In the genomic region with DNA sequence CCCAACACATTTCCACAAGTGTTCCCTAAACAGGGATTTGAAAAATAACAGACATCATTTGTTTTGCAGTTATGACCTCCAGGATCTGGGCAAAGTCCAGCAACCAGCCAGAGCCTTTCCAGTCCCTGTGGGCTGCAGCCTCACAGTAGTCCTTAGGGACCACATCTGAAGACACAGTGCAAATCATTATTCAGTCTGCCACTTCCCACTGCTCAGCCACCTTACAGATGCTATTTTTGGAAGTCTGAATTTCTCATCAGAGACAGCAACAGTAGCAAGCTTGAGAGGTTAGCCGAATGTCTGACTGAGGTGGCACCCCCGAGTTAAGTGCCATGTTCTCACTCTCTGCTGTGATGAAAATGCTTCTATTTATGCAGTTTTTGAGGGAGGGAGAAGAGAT, we compare ENCODE assay signal across 25 mouse cellular contexts. TPM values are rescaled to one million over a fixed set of nuclear protein-coding genes. Genes with fewer than 3 reads are reported as not detected.
DNase-seq lines count a peak whose midpoint lies in the region; ATAC-seq and TF ChIP-seq lines count a peak whose summit lies in the region.
"Had no signal": no experiment of that assay in that cellular context is flagged by ENCODE, and none has a peak within 500 bp of the region (broad histone marks: within the 10 kb centered on the region; RNA-seq: fewer than 3 reads in every experiment).

No protein-coding gene starts in this region.

- no peak for TF ChIP-seq CTCF in lung, adult 2 months (IDR thresholded peaks at IDR 0.05; ENCODE audit: insufficient read depth, low read length)
- no peak for TF ChIP-seq CTCF in heart, postnatal 0 days (IDR thresholded peaks at IDR 0.05; ENCODE audit: low read depth)
- no peak for TF ChIP-seq CTCF in forebrain, postnatal 0 days (IDR thresholded peaks at IDR 0.05; ENCODE audit: low read depth)

- no peak for TF ChIP-seq EP300 in heart, postnatal 0 days (IDR thresholded peaks at IDR 0.05; ENCODE audit: low read depth)

- TF ChIP-seq POLR2A in lung, adult 2 months (IDR thresholded peaks at IDR 0.05; ENCODE audit: borderline replicate concordance, extremely low read depth, low read depth, low read length) = no peak

- no peak overlapping the region for H3K4me3 ChIP-seq in heart, embryonic 10.5 days
- no peak overlapping the region for H3K4me3 ChIP-seq in heart, embryonic 11.5 days (ENCODE audit: low read depth, low read length)
- H3K4me3 ChIP-seq in lung, adult 2 months (replicated peaks; ENCODE audit: extremely low read depth, low read depth, low read length) = no peak overlapping the region
- H3K4me3 ChIP-seq in heart, postnatal 0 days (ENCODE audit: low read depth, low read length) = no peak overlapping the region
- H3K4me3 ChIP-seq in forebrain, postnatal 0 days (ENCODE audit: low read depth, low read length) = no peak overlapping the region
- H3K4me3 ChIP-seq: embryonic facial prominence, embryonic 12.5 days; erythroblast, embryonic 14.5 days; forebrain, embryonic 13.5 days; kidney, embryonic 15.5 days; limb, embryonic 15.5 days; liver, embryonic 15.5 days; neural tube, embryonic 15.5 days; stomach, embryonic 15.5 days had no signal

- no peaks in the 10 kb centered on the region for H3K9me3 ChIP-seq in heart, embryonic 10.5 days
- no peaks in the 10 kb centered on the region for H3K9me3 ChIP-seq in heart, embryonic 11.5 days (replicated peaks; ENCODE audit: control insufficient read depth, low read length)
- H3K9me3 ChIP-seq in heart, postnatal 0 days (replicated peaks; ENCODE audit: control insufficient read depth, low read length) = no peaks in the 10 kb centered on the region
- H3K9me3 ChIP-seq in forebrain, postnatal 0 days (ENCODE audit: low read length) = no peaks in the 10 kb centered on the region
- H3K9me3 ChIP-seq: embryonic facial prominence, embryonic 12.5 days; forebrain, embryonic 13.5 days; kidney, embryonic 15.5 days; limb, embryonic 15.5 days; liver, embryonic 15.5 days; neural tube, embryonic 15.5 days; stomach, embryonic 15.5 days had no signal

- DNase-seq in frontal cortex, adult 2 months (ENCODE audit: extremely low spot score in 1 of 2, low spot score in 1 of 2) = peak; percentile 14 to 39
- DNase-seq in frontal cortex, postnatal 25 days (ENCODE audit: low spot score in 2 of 2) = no peak
- no peak for DNase-seq in heart, embryonic 10.5 days (ENCODE audit: low spot score)
- DNase-seq in lung, postnatal 10 days = peak; percentile 25
- DNase-seq in lung, adult 2 months = no peak
- DNase-seq in heart, postnatal 0 days (ENCODE audit: low spot score) = peak; percentile 22
- no peak for DNase-seq in forebrain, postnatal 0 days
- DNase-seq: cerebellum, postnatal 10 days; layer of hippocampus, postnatal 36 days; right cerebral cortex, postnatal 25 days; thymus, adult 18-20 months had no signal

- no peak overlapping the region for H3K4me2 ChIP-seq in heart, embryonic 11.5 days
- no peak overlapping the region for H3K4me2 ChIP-seq in heart, postnatal 0 days (ENCODE audit: low read depth, low read length)
- no peak overlapping the region for H3K4me2 ChIP-seq in forebrain, postnatal 0 days (ENCODE audit: low read depth)
- H3K4me2 ChIP-seq: embryonic facial prominence, embryonic 12.5 days; forebrain, embryonic 13.5 days; kidney, embryonic 15.5 days; limb, embryonic 15.5 days; liver, embryonic 15.5 days; neural tube, embryonic 15.5 days; stomach, embryonic 15.5 days had no signal

- H3K9ac ChIP-seq in heart, embryonic 11.5 days (ENCODE audit: low read depth, low read length) = no peak overlapping the region
- no peak overlapping the region for H3K9ac ChIP-seq in heart, postnatal 0 days (replicated peaks; ENCODE audit: low read depth, low read length)
- H3K9ac ChIP-seq in forebrain, postnatal 0 days = no peak overlapping the region
- H3K9ac ChIP-seq: embryonic facial prominence, embryonic 12.5 days; forebrain, embryonic 13.5 days; kidney, embryonic 15.5 days; limb, embryonic 15.5 days; liver, embryonic 15.5 days; neural tube, embryonic 15.5 days; stomach, embryonic 15.5 days had no signal

- H3K27ac ChIP-seq in heart, embryonic 10.5 days = peak overlapping the region; percentile 52
- no peak overlapping the region for H3K27ac ChIP-seq in heart, embryonic 11.5 days (ENCODE audit: low read depth, low read length)
- peak overlapping the region; percentile 30 for H3K27ac ChIP-seq in heart, postnatal 0 days (ENCODE audit: low read depth)
- no peak overlapping the region for H3K27ac ChIP-seq in forebrain, postnatal 0 days (ENCODE audit: low read depth, low read length)
- H3K27ac ChIP-seq: embryonic facial prominence, embryonic 12.5 days; forebrain, embryonic 13.5 days; hindbrain, postnatal 0 days; kidney, embryonic 15.5 days; limb, embryonic 15.5 days; liver, embryonic 15.5 days; neural tube, embryonic 15.5 days; stomach, embryonic 15.5 days had no signal

- peaks cover 8% of the 10 kb centered on the region; the same call in 1 of the 2 replicates for H3K4me1 ChIP-seq in heart, embryonic 10.5 days
- peaks cover 3% of the 10 kb centered on the region; the same call in 1 of the 2 replicates for H3K4me1 ChIP-seq in heart, embryonic 11.5 days (ENCODE audit: control insufficient read depth, insufficient read depth, low read length)
- peaks cover 8% of the 10 kb centered on the region; the same call in 1 of the 2 replicates for H3K4me1 ChIP-seq in lung, adult 2 months (ENCODE audit: control insufficient read depth, insufficient read depth, low read length)
- peaks cover 5% of the 10 kb centered on the region; the same call in 1 of the 2 replicates for H3K4me1 ChIP-seq in heart, postnatal 0 days (ENCODE audit: control insufficient read depth, insufficient read depth)
- no peaks in the 10 kb centered on the region for H3K4me1 ChIP-seq in forebrain, postnatal 0 days (ENCODE audit: insufficient read depth)
- H3K4me1 ChIP-seq: forebrain, embryonic 13.5 days; liver, embryonic 15.5 days had no signal

- no peaks in the 10 kb centered on the region for H3K36me3 ChIP-seq in heart, embryonic 10.5 days
- no peaks in the 10 kb centered on the region for H3K36me3 ChIP-seq in heart, embryonic 11.5 days (ENCODE audit: control insufficient read depth, insufficient read depth, low read length)
- no peaks in the 10 kb centered on the region for H3K36me3 ChIP-seq in heart, postnatal 0 days (replicated peaks; ENCODE audit: control insufficient read depth, insufficient read depth, low read length)
- H3K36me3 ChIP-seq in forebrain, postnatal 0 days (ENCODE audit: insufficient read depth) = no peaks in the 10 kb centered on the region
- H3K36me3 ChIP-seq: embryonic facial prominence, embryonic 12.5 days; kidney, embryonic 15.5 days; limb, embryonic 15.5 days; liver, embryonic 15.5 days; neural tube, embryonic 15.5 days; stomach, embryonic 15.5 days had no signal

- no peaks in the 10 kb centered on the region for H3K27me3 ChIP-seq in heart, embryonic 10.5 days (ENCODE audit: insufficient read depth, poor library complexity, severe bottlenecking)
- H3K27me3 ChIP-seq in heart, embryonic 11.5 days (ENCODE audit: control insufficient read depth, insufficient read depth, low read length) = no peaks in the 10 kb centered on the region
- H3K27me3 ChIP-seq in heart, postnatal 0 days (ENCODE audit: control insufficient read depth, insufficient read depth, low read length) = no peaks in the 10 kb centered on the region
- no peaks in the 10 kb centered on the region for H3K27me3 ChIP-seq in forebrain, postnatal 0 days (ENCODE audit: insufficient read depth, low read length)
- H3K27me3 ChIP-seq: CH12.LX; embryonic facial prominence, embryonic 12.5 days; forebrain, embryonic 13.5 days; kidney, embryonic 15.5 days; limb, embryonic 15.5 days; liver, embryonic 15.5 days; neural tube, embryonic 15.5 days; stomach, embryonic 15.5 days had no signal

- ATAC-seq in heart, embryonic 11.5 days (replicated peaks; ENCODE audit: insufficient number of reproducible peaks, low FRiP score, low TSS enrichment) = no peak
- peak; percentile 63; the same call in 1 of the 2 replicates for ATAC-seq in heart, postnatal 0 days (ENCODE audit: insufficient read depth, low read depth)
- ATAC-seq in forebrain, postnatal 0 days = no peak
- ATAC-seq: forebrain, embryonic 13.5 days; hindbrain, postnatal 0 days; intestine, postnatal 0 days; midbrain, embryonic 16.5 days had no signal

- WGBS in heart, embryonic 10.5 days = 53% methylated on average over 2 of the region's 2 CpGs
- 36% methylated on average over 2 of the region's 2 CpGs for WGBS in heart, embryonic 11.5 days (ENCODE audit: insufficient replicate concordance)
- 88% methylated on average over 2 of the region's 2 CpGs for WGBS in lung, adult 2 months
- 28% methylated on average over 2 of the region's 2 CpGs for WGBS in heart, postnatal 0 days
- WGBS in forebrain, postnatal 0 days = 71% methylated on average over 2 of the region's 2 CpGs

RNA-seq across cellular contexts. Expression of a gene that starts 15.3 kb away (rescaled TPM):
- 0.44 and 0.54 TPM in 2 replicates for polyA plus RNA-seq in frontal cortex, adult 2 months (2012; rRNA removed)
- 0.16 TPM in 2 replicates for polyA plus RNA-seq in heart, embryonic 10.5 days (2016; fragmentation: Nextera tagmentation; extraction: Ambion mirVana)
- 0.07 TPM in 1 of 2 replicates, not detected in the other for polyA plus RNA-seq in heart, embryonic 11.5 days (2014; fragmentation: Nextera tagmentation; extraction: Ambion mirVana)
- 0.50 and 0.52 TPM in 2 replicates for polyA plus RNA-seq in lung, adult 2 months (2012; rRNA removed)
- total RNA-seq in heart, postnatal 0 days (2014; rRNA removed; ENCODE audit: low replicate concordance) = 0.11 and 0.89 TPM in 2 replicates
- polyA plus RNA-seq in heart, postnatal 0 days (2015; fragmentation: Nextera tagmentation; extraction: Ambion mirVana) = 0.45 and 0.48 TPM in 2 replicates
- total RNA-seq in forebrain, postnatal 0 days (2014; rRNA removed) = 0.05 TPM in 1 of 2 replicates, not detected in the other
- polyA plus RNA-seq in forebrain, postnatal 0 days (2015; fragmentation: Nextera tagmentation; extraction: Ambion mirVana) = 0.03 and 0.08 TPM in 2 replicates
- total RNA-seq: MEL had no signal

Comparison
In these comparisons a context has a peak if more than half of its experiments do, and no peak if none do; other contexts are left out.
1. DNase-seq: peak in frontal cortex, adult 2 months (2 of 2), lung, postnatal 10 days (single experiment) and heart, postnatal 0 days (single experiment); none in frontal cortex, postnatal 25 days (0 of 2), heart, embryonic 10.5 days (single experiment), lung, adult 2 months (single experiment) and forebrain, postnatal 0 days (single experiment).
2. H3K27ac ChIP-seq: peak in heart, embryonic 10.5 days (single experiment) and heart, postnatal 0 days (single experiment); none in heart, embryonic 11.5 days (single experiment) and forebrain, postnatal 0 days (single experiment).